Mouse (Mus musculus) bone marrow, adult 2 months (tissue): Measurements from ENCODE around the gene Defb15.

Source experiments
- CTCF ChIP-seq: fragments of 200-500 bp; IDR thresholded peaks from 2 replicates; pipeline ENCODE4 v1.5.1; 2011; ENCODE audit warnings: low read length, control low read depth; ENCODE audit not compliant: control insufficient read depth, insufficient read depth
- POLR2A ChIP-seq: fragments of 200-500 bp; IDR thresholded peaks from 2 replicates; pipeline ENCODE4 v1.6.1; 2011; ENCODE audit warnings: low read depth, mild to moderate bottlenecking, control low read depth, low read length, borderline replicate concordance; ENCODE audit not compliant: control insufficient read depth

DNA sequence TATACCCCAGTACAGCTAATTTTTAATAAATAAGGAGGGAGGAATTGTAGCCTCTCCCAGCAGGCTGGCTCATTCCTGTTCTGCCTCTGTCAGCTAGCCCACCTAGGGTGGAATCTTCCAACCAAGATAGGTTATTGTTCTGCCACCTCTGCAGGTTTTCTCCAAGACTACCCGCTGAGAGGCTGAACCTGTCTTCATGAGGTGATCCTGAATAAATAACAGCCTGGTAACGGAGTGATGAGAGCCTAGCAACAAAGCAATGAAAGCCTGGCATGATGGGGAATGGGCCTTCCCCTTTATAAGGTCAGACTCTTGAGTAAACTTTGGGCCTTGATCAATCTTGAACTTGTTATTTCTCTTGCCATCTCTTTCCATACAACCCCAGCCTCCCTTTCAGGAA, 20.0 kb downstream of the Defb15 start:
- no peak for TF ChIP-seq CTCF
- TF ChIP-seq POLR2A = no peak
